Mouse (Mus musculus) ovary, adult 18-20 months (tissue): ENCODE measurements around the gene Rnasek.
A peak's percentile ranks its signal among the peaks of the same experiment; 100 is the strongest.

Source experiments
- DNase-seq: peaks from one replicate; pipeline ENCODE4 v3.0.0; 2022; ENCODE audit warnings: low spot score, mixed read lengths

Rnasek gene

DNA sequence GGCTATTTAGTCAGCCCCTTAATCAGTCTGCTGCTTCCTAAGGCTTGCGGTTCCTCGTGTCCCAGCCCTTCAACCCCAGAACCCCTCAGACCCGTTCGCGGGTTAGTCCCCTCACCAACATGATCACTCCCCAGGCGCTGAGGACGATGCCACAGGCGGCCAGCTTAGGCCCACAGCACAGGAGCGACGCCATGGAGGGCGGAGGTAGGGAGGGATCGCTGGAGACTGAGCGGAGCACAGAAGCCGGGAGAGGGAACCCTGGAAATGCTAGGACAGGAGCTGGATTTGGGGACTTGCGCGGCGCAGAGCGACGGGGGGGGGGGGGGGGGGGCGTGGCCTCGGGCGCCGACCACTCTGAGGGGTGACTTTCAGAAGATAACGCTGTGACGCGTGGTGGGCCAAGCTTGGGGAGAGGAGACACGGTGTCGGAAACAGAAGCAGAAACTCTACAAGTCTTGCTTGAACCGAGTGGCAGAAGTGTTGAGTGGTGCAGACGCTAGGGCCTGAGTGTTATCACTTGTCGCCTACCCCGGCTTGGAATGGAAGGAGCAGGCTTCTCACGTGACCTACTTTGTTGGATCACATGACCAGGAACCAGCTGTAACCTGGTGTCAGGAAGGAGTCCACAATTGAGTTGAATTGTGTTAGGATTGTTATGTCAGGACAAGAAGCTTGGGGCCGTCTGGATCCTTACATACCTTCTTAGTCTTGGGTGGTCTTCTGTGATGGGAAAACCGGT is at the start of gene Rnasek, which contains the start of gene Gm21988:
Gene Rnasek, minus strand, starts transcription at position 302 of the 739 bp plus-strand sequence.
Gene Gm21988, minus strand, starts transcription at position 290 of the 739 bp plus-strand sequence.
- DNase-seq = peak; percentile 67

- DNase-seq = no peak
These were observed 49.6 kb upstream of the Rnasek start for GRCm38 (mm10) chr11:70289236-70289635.

GRCm38 (mm10) chr11:70288102-70288501 is 48.5 kb upstream of the Rnasek start:
- no peak for DNase-seq

- no peak for DNase-seq
These were observed 46.0 kb upstream of the Rnasek start for GRCm38 (mm10) chr11:70285686-70286085.

DNA sequence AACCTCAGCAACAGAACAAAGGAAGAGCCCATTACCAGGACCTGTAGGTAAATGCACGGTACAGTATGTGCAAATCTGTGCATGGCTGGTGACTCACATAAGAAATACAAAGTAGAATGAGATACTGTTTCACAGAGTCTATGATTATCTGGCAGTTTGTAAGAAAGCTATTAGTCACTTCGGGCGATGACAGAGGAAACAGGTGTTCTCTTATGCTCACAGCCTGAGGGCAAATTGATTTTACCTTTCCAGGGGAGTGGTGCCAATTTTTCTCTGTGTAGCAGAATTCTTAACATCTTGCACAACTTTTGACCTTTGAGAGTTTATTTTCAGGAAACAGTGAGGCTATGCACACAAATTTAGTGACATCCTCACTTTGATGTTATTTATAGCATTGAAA is 45.1 kb upstream of the Rnasek start:
- DNase-seq = no peak

DNA sequence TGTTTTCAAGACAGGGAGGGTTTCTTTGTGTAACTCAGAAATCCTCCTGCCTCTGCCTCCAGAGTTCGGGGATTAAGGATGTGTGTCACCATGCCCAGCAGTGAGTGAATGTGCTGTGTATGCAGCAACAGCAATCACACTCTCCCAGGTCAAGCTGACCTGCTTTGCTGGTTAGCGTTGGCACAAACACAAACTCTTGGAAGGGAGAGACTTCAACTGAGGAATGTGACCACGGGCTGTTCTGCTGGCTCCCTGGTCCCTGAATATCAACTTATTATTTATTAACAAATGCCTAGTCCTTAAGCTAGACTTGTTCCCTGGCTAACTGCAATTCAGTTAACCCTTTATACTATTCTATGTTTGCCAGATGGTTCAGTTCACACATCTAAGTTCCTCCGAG is 44.0 kb upstream of the Rnasek start:
- peak; percentile 10 for DNase-seq

- no peak for DNase-seq
These were observed 40.8 kb upstream of the Rnasek start for GRCm38 (mm10) chr11:70280441-70280840.

- DNase-seq = peak; percentile 4
These were observed 39.3 kb upstream of the Rnasek start for GRCm38 (mm10) chr11:70278961-70279360.

- DNase-seq = no peak
These were observed 32.0 kb upstream of the Rnasek start for GRCm38 (mm10) chr11:70271641-70272040.

DNA sequence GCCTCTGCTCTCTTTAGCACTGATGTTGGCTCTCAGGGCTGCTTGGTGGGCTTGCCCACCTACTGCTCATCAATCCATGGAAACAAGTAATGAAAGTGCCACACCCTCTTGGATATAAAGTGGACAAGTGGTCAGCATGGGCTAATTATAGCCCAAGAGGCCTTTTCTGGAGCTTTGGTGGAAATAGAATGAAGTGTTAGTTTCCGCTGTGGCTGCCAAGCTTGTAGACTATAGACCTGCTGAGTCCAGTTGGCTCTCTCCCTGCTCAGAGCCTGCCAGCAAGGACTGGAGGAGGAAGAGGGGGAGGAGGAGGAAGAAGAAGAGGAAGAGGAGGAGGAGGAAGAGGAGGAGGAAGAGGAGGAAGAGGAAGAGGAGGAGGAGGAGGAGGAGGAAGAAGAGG is 26.8 kb upstream of the Rnasek start:
- DNase-seq = no peak

DNA sequence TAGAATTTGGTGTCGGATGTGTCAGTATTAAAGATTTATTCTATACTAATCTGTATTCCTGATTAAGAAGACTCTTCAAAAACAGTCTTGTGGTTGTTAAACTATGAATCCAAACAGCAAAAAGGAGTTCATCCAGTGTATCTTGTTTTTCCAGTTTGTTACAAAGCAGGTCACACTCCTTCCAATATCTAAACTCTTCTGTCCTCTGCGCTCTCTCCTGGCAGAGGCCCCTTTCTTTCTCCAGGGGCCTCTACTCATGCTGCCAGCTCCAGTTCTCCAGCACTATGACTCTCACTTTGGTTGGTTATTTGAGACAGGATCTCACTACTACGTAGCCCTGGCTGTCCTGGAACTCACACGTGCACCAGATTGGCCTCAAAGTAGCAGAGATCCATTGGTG is 26.2 kb upstream of the Rnasek start:
- DNase-seq = no peak

GRCm38 (mm10) chr11:70265252-70265651 is 25.6 kb upstream of the Rnasek start:
- no peak for DNase-seq

- no peak for DNase-seq
These were observed 19.4 kb upstream of the Rnasek start for GRCm38 (mm10) chr11:70259035-70259434.

DNA sequence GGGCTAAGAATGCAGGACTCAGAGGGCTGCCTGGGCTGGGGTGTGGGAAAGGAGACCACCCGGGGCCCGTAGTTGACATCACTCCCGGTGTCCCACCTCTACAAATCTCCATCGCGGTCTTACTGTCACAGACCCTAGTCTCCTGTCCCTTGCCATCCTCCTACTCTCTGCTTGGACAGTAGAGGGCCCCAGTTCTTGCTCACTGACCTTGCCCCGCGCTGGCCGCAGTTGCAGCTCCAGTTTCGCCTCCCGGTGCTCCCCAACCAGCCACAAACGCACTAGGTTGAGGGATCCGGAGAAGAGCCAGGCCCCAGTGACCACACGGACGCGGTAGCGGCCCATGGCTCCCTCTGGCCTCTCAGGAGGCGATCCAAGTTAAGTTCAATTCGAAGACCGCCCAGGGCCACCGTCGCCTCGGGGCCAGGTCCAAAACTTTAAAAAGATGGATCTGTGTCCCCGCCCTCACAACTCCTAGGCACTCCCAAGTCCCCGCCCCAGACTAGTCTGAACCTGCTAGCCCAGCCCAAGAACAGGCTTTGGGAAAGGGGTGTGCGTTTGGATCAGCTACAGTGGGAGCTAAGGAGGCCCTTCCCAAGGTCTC is 15.4 kb upstream of the Rnasek start, which contains the start of gene Alox12:
Gene Alox12, minus strand, starts transcription at position 423 of the 601 bp plus-strand sequence.
- no peak for DNase-seq

- no peak for DNase-seq
These were observed 14.7 kb upstream of the Rnasek start for GRCm38 (mm10) chr11:70254337-70254736.

GRCm38 (mm10) chr11:70251853-70252252 is 12.2 kb upstream of the Rnasek start:
- DNase-seq = no peak

DNA sequence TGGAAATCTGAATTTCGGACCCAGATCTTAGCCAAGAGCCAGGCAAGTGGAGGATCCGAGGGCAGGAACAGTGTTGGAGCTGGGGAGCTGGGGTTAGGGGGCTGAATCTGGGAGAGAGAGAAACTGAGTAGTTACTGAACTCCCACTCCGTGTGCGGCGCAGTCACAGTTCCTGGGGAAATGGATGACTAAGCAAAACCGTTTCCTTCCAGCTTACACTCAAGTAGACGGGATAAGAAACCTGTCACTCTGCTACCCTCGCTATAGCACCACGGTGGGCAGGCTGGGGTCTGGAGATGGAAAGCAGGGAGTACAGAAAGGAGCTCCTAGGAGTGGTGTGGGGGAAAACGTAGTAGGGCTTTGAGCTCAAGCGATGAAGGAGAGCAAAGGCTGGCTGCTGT is 10.5 kb upstream of the Rnasek start:
- no peak for DNase-seq

DNA sequence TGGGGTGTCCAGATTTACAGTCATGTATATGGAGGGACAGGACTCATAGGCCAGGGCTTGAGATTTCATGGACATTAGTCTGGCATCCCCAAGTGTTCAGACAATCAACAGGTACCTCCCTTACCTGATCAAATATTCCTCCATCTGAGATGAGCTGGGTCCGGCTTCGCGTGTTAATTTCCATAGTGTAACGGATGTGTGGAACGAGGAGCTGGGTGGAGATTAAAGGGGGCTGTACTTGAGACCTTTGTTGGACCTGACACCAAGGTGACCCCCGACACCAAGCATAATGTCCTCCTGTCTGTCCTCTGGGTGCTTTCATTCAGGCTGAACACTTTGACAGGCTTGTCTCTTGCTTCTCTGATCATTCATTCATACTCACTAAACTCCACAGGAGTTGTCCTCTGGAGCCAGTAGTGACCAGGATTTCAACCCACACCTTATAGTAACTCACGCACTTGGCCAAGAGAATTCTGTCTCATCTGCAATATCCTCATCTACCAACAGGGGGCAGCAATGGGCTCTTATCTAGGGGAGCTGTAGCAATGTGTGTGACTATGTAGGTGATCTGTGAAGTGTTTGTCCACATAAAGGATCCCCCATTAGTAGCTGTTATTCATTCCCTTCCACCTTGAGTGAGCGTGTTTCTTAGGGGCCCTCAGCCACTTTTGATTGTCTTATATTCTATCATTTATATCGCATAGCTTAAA is 7.6 kb upstream of the Rnasek start:
- DNase-seq = no peak

- DNase-seq = no peak
These were observed 2.9 kb upstream of the Rnasek start for GRCm38 (mm10) chr11:70242591-70242990.

- DNase-seq = no peak
These were observed 826 bp downstream of the Rnasek start for GRCm38 (mm10) chr11:70238591-70239440.

GRCm38 (mm10) chr11:70237457-70238167 is 2.0 kb downstream of the Rnasek start, which contains the start of gene 0610010K14Rik:
Gene 0610010K14Rik (minus strand): TSS chr11:70237914.
- DNase-seq = peak; percentile 96
